Mouse (Mus musculus) frontal cortex, adult (tissue): ENCODE measurements around the gene Krt34.

Experiments
- ATAC-seq: cut with Nextera tagmentation; 2 replicates; pipeline ENCODE4 v1.9.2; 2017; ENCODE audit warnings: mild to moderate bottlenecking, moderate library complexity, mixed read lengths; ENCODE audit not compliant: low TSS enrichment

Krt34 gene

DNA sequence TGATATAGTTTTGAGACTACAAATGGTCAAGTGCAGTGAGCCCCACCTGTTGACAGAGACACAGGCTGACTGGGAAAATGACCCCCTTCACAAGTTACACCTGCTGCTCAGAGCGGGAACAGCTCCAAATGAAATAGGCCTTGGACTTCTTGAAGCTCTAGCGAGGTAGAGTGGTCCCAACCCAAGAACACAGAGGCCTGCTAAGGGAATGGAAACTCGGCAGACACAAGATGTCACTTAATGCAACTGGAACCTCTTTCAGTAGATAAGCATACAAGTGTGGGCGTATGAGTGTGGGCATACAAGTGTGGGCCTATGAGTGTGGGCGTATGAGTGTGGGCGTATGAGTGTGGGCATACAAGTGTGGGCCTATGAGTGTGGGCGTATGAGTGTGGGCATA, 42.3 kb downstream of the Krt34 start:
- ATAC-seq = no peak

DNA sequence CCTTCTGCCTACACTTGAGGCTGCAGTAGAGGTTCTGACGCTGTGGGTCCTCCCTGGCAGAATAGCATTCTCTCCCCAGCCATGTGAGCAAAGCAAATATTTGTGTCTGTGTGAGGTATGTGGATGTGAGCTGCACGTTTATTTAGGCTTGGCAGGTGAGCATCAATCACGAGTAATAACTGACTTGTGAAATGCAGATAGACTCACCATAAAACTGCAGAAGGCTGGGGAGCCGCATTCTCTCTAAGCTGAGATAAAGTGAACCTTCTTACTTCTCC, 47.0 kb downstream of the Krt34 start:
- no peak for ATAC-seq

DNA sequence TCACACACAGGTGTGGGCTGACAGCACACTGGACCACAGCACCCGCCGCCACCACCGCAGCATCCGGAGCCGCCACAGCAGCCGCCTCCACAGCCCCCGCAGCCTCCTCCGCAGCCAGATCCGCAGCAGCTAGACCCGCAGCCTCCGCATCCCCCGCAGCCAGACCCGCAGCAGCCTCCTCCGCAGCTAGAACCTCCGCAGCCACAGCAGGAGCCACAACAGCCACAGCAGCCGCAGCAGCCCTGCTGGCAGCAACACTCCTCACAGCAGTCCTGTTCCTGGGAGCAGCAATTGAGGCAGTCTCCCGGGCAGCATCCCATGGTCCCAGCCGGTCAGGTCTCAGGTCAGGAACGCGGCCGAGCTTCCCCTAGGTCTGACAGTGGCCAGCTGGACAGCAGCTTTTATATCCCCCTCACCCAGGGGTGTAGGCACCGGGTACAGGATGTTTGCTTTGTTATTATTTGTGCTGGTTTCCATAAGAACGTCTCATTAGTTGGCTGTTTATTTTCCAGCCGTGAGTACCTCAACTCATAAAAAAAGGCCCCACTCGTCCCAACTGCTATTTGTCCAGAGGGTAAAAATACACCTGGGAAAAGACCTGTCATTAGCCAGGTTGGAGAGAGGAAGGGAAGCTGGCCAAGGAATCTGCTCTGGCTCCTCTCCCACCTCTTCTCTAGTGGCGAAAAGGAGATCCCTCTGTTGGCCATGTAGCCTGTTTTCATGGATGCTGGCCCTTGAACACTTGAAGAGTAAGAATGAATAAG, 47.6 kb downstream of the Krt34 start, which contains the start of gene Krtap17-1:
Gene Krtap17-1 (minus strand): TSS at position 375 of the 764 bp plus-strand sequence.
- ATAC-seq = no peak

DNA sequence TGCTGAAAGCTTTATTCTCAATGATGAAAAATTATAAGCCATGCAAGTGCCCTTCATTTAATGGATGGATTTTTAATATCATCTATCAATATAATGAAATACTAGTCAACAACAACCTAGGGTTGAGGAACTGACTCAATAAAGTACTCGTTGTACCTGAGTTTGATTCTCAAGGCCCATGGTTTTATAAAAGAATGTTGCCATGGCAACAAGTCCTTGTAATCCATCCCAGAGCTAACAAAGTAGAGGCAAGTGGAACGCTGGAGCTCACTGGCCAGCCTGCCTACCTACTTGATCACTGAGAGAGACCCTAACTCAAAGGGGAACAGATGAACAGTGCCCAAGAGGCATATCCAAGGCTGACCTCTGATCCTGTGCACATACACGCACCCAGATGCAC, 50.8 kb downstream of the Krt34 start:
- no peak for ATAC-seq

DNA sequence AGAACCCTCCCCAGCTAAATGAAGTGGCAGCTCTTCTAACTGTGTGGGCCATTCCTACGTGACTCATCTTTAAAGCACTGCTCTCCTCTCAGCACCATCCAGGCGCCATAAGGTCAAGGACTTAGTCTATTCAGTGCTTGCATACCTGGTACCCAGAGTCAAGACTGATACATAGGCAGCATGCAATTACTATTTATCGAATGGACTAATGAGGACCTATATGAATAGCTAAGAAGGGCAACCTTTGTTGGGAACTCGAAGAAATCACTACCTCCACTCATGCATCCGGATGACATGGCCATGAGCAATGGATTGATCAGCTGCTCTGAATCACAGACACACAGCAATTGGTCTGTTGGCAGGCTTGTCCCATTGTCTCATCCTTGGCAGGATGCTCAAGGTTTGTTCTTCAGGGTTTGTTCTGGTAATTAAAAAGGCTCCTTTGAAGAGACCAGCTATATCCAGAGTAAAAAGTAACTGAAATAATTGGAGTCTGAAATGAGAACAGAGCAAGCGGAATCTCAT, 51.4 kb downstream of the Krt34 start:
- ATAC-seq = no peak

DNA sequence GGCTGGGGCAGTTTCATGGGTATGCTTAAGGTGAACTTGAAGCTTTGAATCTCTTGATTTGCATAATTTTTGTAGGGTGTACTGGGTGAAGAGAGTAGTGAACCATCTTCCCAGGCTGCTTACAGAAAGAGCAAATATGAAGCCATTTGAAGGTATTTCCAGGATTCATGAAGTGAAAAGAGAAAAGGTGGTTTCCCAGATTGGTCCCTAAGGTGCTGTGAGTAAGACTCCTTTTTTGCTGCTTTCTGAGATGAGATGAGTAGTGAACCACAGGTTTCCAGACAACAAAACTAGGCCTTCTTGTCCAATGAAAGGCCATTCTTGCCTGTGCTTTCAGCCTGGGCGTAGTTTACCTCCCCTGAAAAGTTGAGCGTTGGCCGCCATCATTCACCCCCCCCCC, 52.8 kb downstream of the Krt34 start:
- no peak for ATAC-seq
